Mouse (Mus musculus): ENCODE measurements around the gene AL731706.2. TPM values are rescaled to one million over a fixed set of nuclear protein-coding genes. Genes with fewer than 3 reads are reported as not detected.

AL731706.2 gene
- 24.9 and 37.9 TPM in 2 replicates for polyA plus RNA-seq (2016; fragmentation: Nextera tagmentation; extraction: Ambion mirVana)

GRCm38 (mm10) chr2:136885579-136885978 lies at the start of gene AL731706.2:
TSS of gene AL731706.2 (minus strand) at chr2:136885679.
- H3K4me3 ChIP-seq = no peak within 1 kb of the TSS
- H3K4me1 ChIP-seq = no peaks in the 10 kb centered on the region
- H3K27ac ChIP-seq (replicated peaks) = no peak within 1 kb of the TSS
- peaks cover 50% of the 10 kb centered on the region for H3K36me3 ChIP-seq (replicated peaks)
- 92% methylated on average over 2 of the region's 2 CpGs for WGBS
- no peaks in the 10 kb centered on the region for H3K9me3 ChIP-seq
- DNase-seq (ENCODE audit: low spot score) = no peak
- no peaks in the 10 kb centered on the region for H3K27me3 ChIP-seq (replicated peaks; ENCODE audit: low read depth, poor library complexity, severe bottlenecking)

GRCm38 (mm10) chr2:136921003-136921408 lies 35.5 kb upstream of the AL731706.2 start:
- Histone ChIP-seq H3K36me3 (replicated peaks) (no peaks in the 10 kb centered on the region), H3K4me3 (no peak overlapping the region), H3K9me3 (no peaks in the 10 kb centered on the region), H3K4me1 (peaks cover 12% of the 10 kb centered on the region), H3K27ac (replicated peaks) (no peak overlapping the region), H3K27me3 (replicated peaks; ENCODE audit: low read depth, poor library complexity, severe bottlenecking) (no peaks in the 10 kb centered on the region)
- no peak for DNase-seq (ENCODE audit: low spot score)
- WGBS = 69% methylated on average over 4 of the region's 4 CpGs

- no peak for DNase-seq (ENCODE audit: low spot score)
- Histone ChIP-seq H3K36me3 (replicated peaks) (no peaks in the 10 kb centered on the region), H3K4me1 (peaks cover 14% of the 10 kb centered on the region), H3K9me3 (no peaks in the 10 kb centered on the region), H3K27me3 (replicated peaks; ENCODE audit: low read depth, poor library complexity, severe bottlenecking) (no peaks in the 10 kb centered on the region), H3K4me3 (no peak overlapping the region), H3K27ac (replicated peaks) (no peak overlapping the region)
- WGBS = 84% methylated on average over 3 of the region's 3 CpGs
Observed at GRCm38 (mm10) chr2:136920257-136920993, 34.9 kb upstream of the AL731706.2 start.

GRCm38 (mm10) chr2:136919433-136919832 lies 34.0 kb upstream of the AL731706.2 start:
- no peaks in the 10 kb centered on the region for H3K27me3 ChIP-seq (replicated peaks; ENCODE audit: low read depth, poor library complexity, severe bottlenecking)
- no peaks in the 10 kb centered on the region for H3K9me3 ChIP-seq
- H3K4me3 ChIP-seq = no peak overlapping the region
- no peaks in the 10 kb centered on the region for H3K36me3 ChIP-seq (replicated peaks)
- WGBS = 92% methylated on average over 1 of the region's 1 CpGs
- no peak for DNase-seq (ENCODE audit: low spot score)
- H3K27ac ChIP-seq (replicated peaks) = no peak overlapping the region; the same call in 1 of the 2 replicates
- H3K4me1 ChIP-seq = peaks cover 14% of the 10 kb centered on the region

- DNase-seq (ENCODE audit: low spot score) = no peak
- WGBS = 63% methylated on average over 3 of the region's 3 CpGs
- no peaks in the 10 kb centered on the region for H3K27me3 ChIP-seq (replicated peaks; ENCODE audit: low read depth, poor library complexity, severe bottlenecking)
- no peak overlapping the region for H3K4me3 ChIP-seq
- H3K9me3 ChIP-seq = no peaks in the 10 kb centered on the region
- H3K27ac ChIP-seq (replicated peaks) = no peak overlapping the region
- H3K36me3 ChIP-seq (replicated peaks) = no peaks in the 10 kb centered on the region
- peaks cover 30% of the 10 kb centered on the region for H3K4me1 ChIP-seq
Observed at GRCm38 (mm10) chr2:136914334-136914902, 28.9 kb upstream of the AL731706.2 start.

- Histone ChIP-seq H3K4me3 (no peak overlapping the region), H3K4me1 (peaks cover 30% of the 10 kb centered on the region), H3K36me3 (replicated peaks) (no peaks in the 10 kb centered on the region), H3K27ac (replicated peaks) (no peak overlapping the region), H3K27me3 (replicated peaks; ENCODE audit: low read depth, poor library complexity, severe bottlenecking) (no peaks in the 10 kb centered on the region), H3K9me3 (no peaks in the 10 kb centered on the region)
- no peak for DNase-seq (ENCODE audit: low spot score)
- 64% methylated on average over 3 of the region's 3 CpGs for WGBS
Observed at GRCm38 (mm10) chr2:136913021-136913420, 27.5 kb upstream of the AL731706.2 start.

GRCm38 (mm10) chr2:136911958-136912411 lies 26.5 kb upstream of the AL731706.2 start:
- H3K27me3 ChIP-seq (replicated peaks; ENCODE audit: low read depth, poor library complexity, severe bottlenecking) = no peaks in the 10 kb centered on the region
- no peaks in the 10 kb centered on the region for H3K36me3 ChIP-seq (replicated peaks)
- DNase-seq (ENCODE audit: low spot score) = no peak
- H3K9me3 ChIP-seq = no peaks in the 10 kb centered on the region
- no peak overlapping the region for H3K27ac ChIP-seq (replicated peaks)
- no peak overlapping the region for H3K4me3 ChIP-seq
- peaks cover 27% of the 10 kb centered on the region for H3K4me1 ChIP-seq
- WGBS = 34% methylated on average over 4 of the region's 4 CpGs

- WGBS = 77% methylated on average over 2 of the region's 2 CpGs
- Histone ChIP-seq H3K4me1 (peaks cover 15% of the 10 kb centered on the region), H3K36me3 (replicated peaks) (peaks cover 14% of the 10 kb centered on the region), H3K4me3 (no peak overlapping the region), H3K27ac (replicated peaks) (no peak overlapping the region), H3K27me3 (replicated peaks; ENCODE audit: low read depth, poor library complexity, severe bottlenecking) (no peaks in the 10 kb centered on the region), H3K9me3 (no peaks in the 10 kb centered on the region)
- no peak for DNase-seq (ENCODE audit: low spot score)
Observed at GRCm38 (mm10) chr2:136909298-136909697, 23.8 kb upstream of the AL731706.2 start.

- H3K4me3 ChIP-seq = no peak overlapping the region
- 76% methylated on average over 3 of the region's 3 CpGs for WGBS
- peaks cover 15% of the 10 kb centered on the region for H3K4me1 ChIP-seq
- H3K27me3 ChIP-seq (replicated peaks; ENCODE audit: low read depth, poor library complexity, severe bottlenecking) = no peaks in the 10 kb centered on the region
- H3K9me3 ChIP-seq = no peaks in the 10 kb centered on the region
- no peak overlapping the region for H3K27ac ChIP-seq (replicated peaks)
- no peak for DNase-seq (ENCODE audit: low spot score)
- H3K36me3 ChIP-seq (replicated peaks) = peaks cover 14% of the 10 kb centered on the region
Observed at GRCm38 (mm10) chr2:136908596-136908995, 23.1 kb upstream of the AL731706.2 start.

GRCm38 (mm10) chr2:136896131-136896530 lies 10.7 kb upstream of the AL731706.2 start:
- no peak for DNase-seq (ENCODE audit: low spot score)
- H3K27me3 ChIP-seq (replicated peaks; ENCODE audit: low read depth, poor library complexity, severe bottlenecking) = no peaks in the 10 kb centered on the region
- H3K4me3 ChIP-seq = no peak overlapping the region
- 85% methylated on average over 2 of the region's 2 CpGs for WGBS
- no peaks in the 10 kb centered on the region for H3K9me3 ChIP-seq
- no peaks in the 10 kb centered on the region for H3K36me3 ChIP-seq (replicated peaks)
- H3K27ac ChIP-seq (replicated peaks) = no peak overlapping the region
- H3K4me1 ChIP-seq = peaks cover 8% of the 10 kb centered on the region; the same call in 1 of the 2 replicates

- 72% methylated on average over 2 of the region's 2 CpGs for WGBS
- no peaks in the 10 kb centered on the region for H3K9me3 ChIP-seq
- peaks cover 8% of the 10 kb centered on the region; the same call in 1 of the 2 replicates for H3K4me1 ChIP-seq
- no peaks in the 10 kb centered on the region for H3K27me3 ChIP-seq (replicated peaks; ENCODE audit: low read depth, poor library complexity, severe bottlenecking)
- DNase-seq (ENCODE audit: low spot score) = no peak
- no peaks in the 10 kb centered on the region for H3K36me3 ChIP-seq (replicated peaks)
- no peak overlapping the region for H3K27ac ChIP-seq (replicated peaks)
- no peak overlapping the region for H3K4me3 ChIP-seq
Observed at GRCm38 (mm10) chr2:136894494-136894893, 9.0 kb upstream of the AL731706.2 start.

GRCm38 (mm10) chr2:136891951-136892371 lies 6.5 kb upstream of the AL731706.2 start:
- no peaks in the 10 kb centered on the region for H3K9me3 ChIP-seq
- H3K4me1 ChIP-seq = peaks cover 8% of the 10 kb centered on the region; the same call in 1 of the 2 replicates
- H3K4me3 ChIP-seq = peak overlapping the region; percentile 82
- no peaks in the 10 kb centered on the region for H3K36me3 ChIP-seq (replicated peaks)
- H3K27ac ChIP-seq (replicated peaks) = peak overlapping the region; percentile 93
- no peaks in the 10 kb centered on the region for H3K27me3 ChIP-seq (replicated peaks; ENCODE audit: low read depth, poor library complexity, severe bottlenecking)
- WGBS = under 1% methylated on average over 23 of the region's 23 CpGs
- DNase-seq (ENCODE audit: low spot score) = peak; percentile 92
